Mouse (Mus musculus): ENCODE data around the gene Fth1.

DNA sequence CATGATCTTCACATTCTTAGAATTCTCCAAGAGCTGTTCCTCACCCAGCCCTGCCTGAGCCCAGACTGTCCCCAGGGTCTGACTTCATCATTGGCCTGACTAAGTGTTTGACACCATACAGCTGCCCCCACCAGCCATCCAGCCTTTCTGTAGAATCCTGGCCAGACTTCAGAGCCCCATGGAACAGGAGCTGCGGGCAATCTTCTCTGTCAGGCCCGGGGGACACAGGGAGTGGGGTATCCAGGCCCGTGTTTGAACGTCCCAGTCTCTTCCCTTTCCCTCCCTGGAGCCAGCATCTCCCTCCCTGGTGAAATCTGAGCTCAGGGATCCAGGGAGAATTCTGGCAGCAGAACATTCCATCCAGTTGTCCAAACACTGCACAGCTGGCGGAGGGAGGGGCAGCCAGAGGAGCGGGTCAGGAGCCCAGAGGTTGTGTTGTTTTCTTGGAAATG lies 32.5 kb downstream of the Fth1 start:
- no peak for TF ChIP-seq CTCF (IDR thresholded peaks at IDR 0.05; ENCODE audit: low read depth)
- TF ChIP-seq EP300 (IDR thresholded peaks at IDR 0.05; ENCODE audit: low read depth) = no peak
